Mouse (Mus musculus): ENCODE results near the gene Ccdc57. TPM values are rescaled to one million over a fixed set of nuclear protein-coding genes. Genes with fewer than 3 reads are reported as not detected.

Ccdc57 gene
- polyA plus RNA-seq, 2 experiments = 3.8 to 7.1 TPM

- no peak for TF ChIP-seq POLR2A (IDR thresholded peaks at IDR 0.05; ENCODE audit: borderline replicate concordance, extremely low read depth, insufficient read depth, insufficient read length)
- Histone ChIP-seq H3K4me1 (ENCODE audit: control insufficient read depth, insufficient read depth, low read length) (no peaks in the 10 kb centered on the region), H3K36me3 (ENCODE audit: control insufficient read depth, insufficient read depth, low read length) (peaks cover 27% of the 10 kb centered on the region), H3K9me3 (ENCODE audit: control insufficient read depth, low read length) (no peaks in the 10 kb centered on the region), H3K9ac (ENCODE audit: low read depth, low read length, severe bottlenecking) (no peak overlapping the region), H3K27ac (replicated peaks; ENCODE audit: low read depth, low read length) (no peak overlapping the region), H3K27me3 (ENCODE audit: control insufficient read depth, insufficient read depth, low read length) (no peaks in the 10 kb centered on the region), H3K4me3 (replicated peaks; ENCODE audit: low read length) (no peak overlapping the region), H3K4me2 (replicated peaks; ENCODE audit: low read depth, low read length, severe bottlenecking) (no peak overlapping the region)
- ATAC-seq (ENCODE audit: low FRiP score, low read depth) (no peak), DNase-seq (ENCODE audit: low spot score) (no peak)
- 80% methylated on average over 8 of the region's 8 CpGs for WGBS
These were observed 32.1 kb downstream of the Ccdc57 start for GRCm38 (mm10) chr11:120900276-120901244.

DNA sequence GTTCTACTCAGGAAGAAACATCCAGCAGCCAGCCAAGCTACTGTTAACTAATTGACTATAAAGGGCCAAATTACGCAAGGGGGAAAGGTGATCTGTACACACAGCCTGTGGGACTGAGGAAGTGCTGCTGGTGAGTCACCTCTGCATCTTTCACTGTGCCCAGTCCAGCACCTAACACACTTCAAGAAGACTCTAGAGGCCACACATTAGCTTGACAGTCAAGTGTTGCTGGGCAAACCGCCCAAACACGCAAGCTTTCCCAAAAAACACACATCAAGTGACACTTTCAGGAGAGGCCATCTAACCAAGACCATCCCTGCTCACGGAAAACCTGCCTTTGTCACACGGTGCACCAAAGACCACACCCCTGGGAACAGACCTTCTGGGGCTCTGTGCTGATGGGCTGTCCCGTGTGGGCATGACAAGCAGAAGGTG is 34.5 kb downstream of the Ccdc57 start:
- TF ChIP-seq POLR2A (IDR thresholded peaks at IDR 0.05; ENCODE audit: borderline replicate concordance, extremely low read depth, insufficient read depth, insufficient read length) = no peak
- 79% methylated on average over 6 of the region's 6 CpGs for WGBS
- H3K36me3 ChIP-seq (ENCODE audit: control insufficient read depth, insufficient read depth, low read length) = peaks cover 39% of the 10 kb centered on the region

DNA sequence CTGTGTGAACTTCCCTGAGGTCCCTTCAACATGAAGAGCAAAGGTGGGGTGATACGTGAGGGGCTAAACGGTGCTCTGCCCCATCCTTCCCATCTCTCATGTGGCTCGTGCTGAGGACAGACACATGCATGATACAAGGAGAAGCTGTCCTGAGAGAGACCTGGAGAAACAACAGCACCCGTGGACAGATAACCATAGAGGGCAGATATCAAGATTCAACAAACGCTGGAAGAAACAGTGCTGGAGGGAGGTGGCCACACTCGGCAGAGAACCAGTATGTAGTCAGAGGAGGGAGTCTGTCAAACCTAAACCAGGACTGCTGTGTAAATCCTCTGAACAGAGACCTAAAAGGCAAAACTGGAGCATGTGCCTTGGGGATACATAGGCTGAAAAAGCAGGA is 37.2 kb downstream of the Ccdc57 start:
- ATAC-seq (ENCODE audit: low FRiP score, low read depth) (no peak), DNase-seq (ENCODE audit: low spot score) (no peak)
- Histone ChIP-seq H3K4me2 (replicated peaks; ENCODE audit: low read depth, low read length, severe bottlenecking) (no peak overlapping the region), H3K9ac (ENCODE audit: low read depth, low read length, severe bottlenecking) (no peak overlapping the region), H3K27me3 (ENCODE audit: control insufficient read depth, insufficient read depth, low read length) (no peaks in the 10 kb centered on the region), H3K27ac (replicated peaks; ENCODE audit: low read depth, low read length) (no peak overlapping the region), H3K36me3 (ENCODE audit: control insufficient read depth, insufficient read depth, low read length) (peaks cover 44% of the 10 kb centered on the region), H3K4me3 (replicated peaks; ENCODE audit: low read length) (no peak overlapping the region), H3K9me3 (ENCODE audit: control insufficient read depth, low read length) (no peaks in the 10 kb centered on the region), H3K4me1 (ENCODE audit: control insufficient read depth, insufficient read depth, low read length) (no peaks in the 10 kb centered on the region)
- TF ChIP-seq POLR2A (IDR thresholded peaks at IDR 0.05; ENCODE audit: borderline replicate concordance, extremely low read depth, insufficient read depth, insufficient read length) = no peak
- WGBS = 91% methylated on average over 6 of the region's 6 CpGs

More for the DNA sequence above, 34.5 kb downstream of the Ccdc57 start:
- H3K9ac ChIP-seq (ENCODE audit: low read depth, low read length, severe bottlenecking) = no peak overlapping the region
- no peak overlapping the region for H3K27ac ChIP-seq (replicated peaks; ENCODE audit: low read depth, low read length)
- no peak for ATAC-seq (ENCODE audit: low FRiP score, low read depth)
- no peaks in the 10 kb centered on the region for H3K9me3 ChIP-seq (ENCODE audit: control insufficient read depth, low read length)
- no peaks in the 10 kb centered on the region for H3K4me1 ChIP-seq (ENCODE audit: control insufficient read depth, insufficient read depth, low read length)
- no peak for DNase-seq (ENCODE audit: low spot score)
- H3K4me3 ChIP-seq (replicated peaks; ENCODE audit: low read length) = no peak overlapping the region
- H3K4me2 ChIP-seq (replicated peaks; ENCODE audit: low read depth, low read length, severe bottlenecking) = no peak overlapping the region
- H3K27me3 ChIP-seq (ENCODE audit: control insufficient read depth, insufficient read depth, low read length) = no peaks in the 10 kb centered on the region

GRCm38 (mm10) chr11:120894397-120894796 is 38.3 kb downstream of the Ccdc57 start:
- H3K36me3 ChIP-seq (ENCODE audit: control insufficient read depth, insufficient read depth, low read length) = peaks cover 50% of the 10 kb centered on the region
- no peaks in the 10 kb centered on the region for H3K9me3 ChIP-seq (ENCODE audit: control insufficient read depth, low read length)
- no peak overlapping the region for H3K27ac ChIP-seq (replicated peaks; ENCODE audit: low read depth, low read length)
- no peaks in the 10 kb centered on the region for H3K4me1 ChIP-seq (ENCODE audit: control insufficient read depth, insufficient read depth, low read length)
- H3K27me3 ChIP-seq (ENCODE audit: control insufficient read depth, insufficient read depth, low read length) = no peaks in the 10 kb centered on the region
- no peak for DNase-seq (ENCODE audit: low spot score)
- H3K4me3 ChIP-seq (replicated peaks; ENCODE audit: low read length) = no peak overlapping the region
- no peak overlapping the region for H3K9ac ChIP-seq (ENCODE audit: low read depth, low read length, severe bottlenecking)
- ATAC-seq (ENCODE audit: low FRiP score, low read depth) = no peak
- WGBS = 81% methylated on average over 8 of the region's 8 CpGs
- no peak overlapping the region for H3K4me2 ChIP-seq (replicated peaks; ENCODE audit: low read depth, low read length, severe bottlenecking)
- TF ChIP-seq POLR2A (IDR thresholded peaks at IDR 0.05; ENCODE audit: borderline replicate concordance, extremely low read depth, insufficient read depth, insufficient read length) = no peak

DNA sequence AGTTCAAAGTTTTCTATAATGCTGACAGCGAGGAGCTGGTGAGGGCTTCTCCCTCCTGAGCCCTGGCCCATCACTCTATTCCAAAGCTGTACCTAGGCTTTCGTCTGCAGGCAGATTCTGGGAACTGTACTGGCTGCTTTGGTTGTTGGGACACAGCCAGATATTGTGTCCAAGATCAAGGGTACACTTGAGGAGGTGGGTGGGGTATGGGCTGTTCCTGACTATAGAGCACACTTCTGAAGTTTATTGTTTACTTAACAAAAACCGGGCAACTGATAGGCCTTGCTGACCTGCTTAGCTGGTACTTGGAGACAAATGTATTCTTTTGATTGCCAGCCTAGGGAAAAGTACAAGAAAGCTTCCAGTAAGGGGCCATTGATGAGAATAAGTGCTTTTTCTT is 43.5 kb downstream of the Ccdc57 start:
- 0 out of 2 replicates have a peak, but pooled peaks cover 6% of the 10 kb centered on the region for H3K9me3 ChIP-seq (ENCODE audit: control insufficient read depth, low read length)
- H3K4me2 ChIP-seq (replicated peaks; ENCODE audit: low read depth, low read length, severe bottlenecking) = no peak overlapping the region
- H3K36me3 ChIP-seq (ENCODE audit: control insufficient read depth, insufficient read depth, low read length) = peaks cover 48% of the 10 kb centered on the region
- DNase-seq (ENCODE audit: low spot score) = no peak
- no peak for ATAC-seq (ENCODE audit: low FRiP score, low read depth)
- no peak for TF ChIP-seq POLR2A (IDR thresholded peaks at IDR 0.05; ENCODE audit: borderline replicate concordance, extremely low read depth, insufficient read depth, insufficient read length)
- WGBS = 84% methylated on average over 3 of the region's 3 CpGs
- no peaks in the 10 kb centered on the region for H3K27me3 ChIP-seq (ENCODE audit: control insufficient read depth, insufficient read depth, low read length)
- H3K9ac ChIP-seq (ENCODE audit: low read depth, low read length, severe bottlenecking) = no peak overlapping the region
- H3K4me1 ChIP-seq (ENCODE audit: control insufficient read depth, insufficient read depth, low read length) = no peaks in the 10 kb centered on the region
- H3K4me3 ChIP-seq (replicated peaks; ENCODE audit: low read length) = no peak overlapping the region
- H3K27ac ChIP-seq (replicated peaks; ENCODE audit: low read depth, low read length) = no peak overlapping the region
